Mouse (Mus musculus): ENCODE data around the gene Naa80.

DNA sequence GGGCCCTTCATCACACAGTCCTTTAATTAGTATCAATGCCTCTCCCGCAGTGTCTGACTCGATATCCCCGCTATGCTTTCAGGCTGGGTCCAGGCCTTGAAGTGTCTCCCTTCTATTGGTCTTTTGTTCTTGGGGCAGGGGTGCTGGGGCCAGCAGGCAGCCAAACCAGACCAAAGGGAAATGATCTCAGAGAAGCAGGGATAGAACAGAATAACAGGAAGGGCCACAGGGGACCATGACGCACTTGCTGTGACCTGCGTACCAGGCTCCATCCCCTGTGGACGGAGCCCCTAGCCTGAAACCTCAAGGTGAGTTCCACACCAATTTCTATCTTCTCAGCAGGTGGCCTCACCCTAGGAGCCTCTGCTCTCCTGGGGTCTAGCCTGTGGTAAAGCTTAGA is 39.4 kb downstream of the Naa80 start:
- TF ChIP-seq CTCF (conservative IDR thresholded peaks at IDR 0.05; ENCODE audit: insufficient read depth, insufficient read length, low read depth, low read length) (no peak), POLR2A (IDR thresholded peaks at IDR 0.05; ENCODE audit: low read depth, low read length) (no peak)
